Mouse (Mus musculus) CD4-positive helper T cell, adult 2 months (primary cell): ENCODE measurements around the gene Tspan4.
"Not testable (repeated sequence)": the region's sequence is repeated elsewhere in the genome, so short reads cannot be mapped to it uniquely, and the experiment has no call there.

Experiments
- DNase-seq: peaks from one replicate; pipeline ENCODE4 v3.0.0-alpha.2; 2012; ENCODE audit warnings: low read depth, missing footprints, low spot score

Tspan4 gene

DNA sequence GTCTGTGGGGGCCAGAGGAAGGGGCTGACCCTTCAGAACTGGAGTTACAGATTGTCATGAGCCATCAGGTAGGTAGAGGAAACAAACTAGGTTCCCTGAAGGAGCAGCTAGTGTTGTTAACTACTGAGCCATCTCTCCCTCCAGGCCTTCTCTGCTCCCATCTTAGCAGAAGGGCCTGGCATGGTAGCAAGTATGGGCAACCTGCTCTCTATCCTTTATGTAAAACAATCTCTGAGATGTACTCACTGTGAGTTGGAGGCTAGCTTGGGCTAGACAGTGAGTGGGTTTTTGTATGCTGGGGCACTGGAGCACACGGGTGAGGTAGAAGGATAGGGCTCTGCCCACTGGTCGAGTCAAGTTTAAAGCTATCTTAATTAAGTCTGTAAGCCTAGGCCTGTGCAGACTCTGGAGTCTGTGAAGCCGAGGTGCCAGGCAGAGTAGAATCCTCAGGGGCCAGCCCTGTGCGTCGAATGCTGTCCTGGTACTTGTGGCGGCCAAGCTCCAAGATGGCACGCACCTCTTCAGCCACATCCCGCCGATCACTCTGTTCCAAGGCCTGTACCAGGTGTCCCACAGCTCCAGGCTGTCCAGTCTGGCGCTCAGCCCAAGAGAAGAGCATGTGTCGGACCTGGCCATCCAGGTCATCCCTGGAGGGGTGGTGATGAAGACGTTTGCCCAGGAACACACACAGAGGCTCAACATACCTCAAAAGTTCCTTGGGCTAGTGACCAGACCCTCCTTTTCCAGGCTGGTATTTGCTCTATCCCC, 36.7 kb upstream of the Tspan4 start:
- DNase-seq, result no peak

DNA sequence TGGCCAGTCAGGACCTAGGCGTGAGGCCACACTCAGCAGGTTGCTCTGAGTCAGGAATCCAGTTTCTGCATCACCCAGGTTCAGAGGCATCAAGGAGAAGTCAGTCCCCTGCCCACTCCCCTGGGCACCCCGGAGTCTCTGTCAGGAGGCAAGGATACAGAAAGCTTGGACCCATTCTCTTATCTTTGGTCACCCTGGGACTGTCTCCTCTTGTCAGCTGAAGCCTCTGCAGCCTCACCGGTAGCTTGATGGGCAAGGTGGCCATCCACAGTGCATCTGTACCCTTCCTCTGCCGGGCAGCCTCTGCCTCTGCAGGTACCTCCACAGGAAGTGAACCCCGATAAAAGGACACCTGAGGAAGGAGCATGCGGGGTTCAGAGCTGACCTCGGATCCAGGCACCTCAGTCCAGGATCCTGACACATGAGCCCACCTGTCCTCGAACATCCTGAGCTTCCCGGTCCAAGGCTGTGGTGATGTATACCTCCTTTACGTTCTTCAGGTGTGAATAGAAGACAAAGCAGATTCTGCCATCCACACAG, 35.8 kb upstream of the Tspan4 start:
- DNase-seq, result no peak

DNA sequence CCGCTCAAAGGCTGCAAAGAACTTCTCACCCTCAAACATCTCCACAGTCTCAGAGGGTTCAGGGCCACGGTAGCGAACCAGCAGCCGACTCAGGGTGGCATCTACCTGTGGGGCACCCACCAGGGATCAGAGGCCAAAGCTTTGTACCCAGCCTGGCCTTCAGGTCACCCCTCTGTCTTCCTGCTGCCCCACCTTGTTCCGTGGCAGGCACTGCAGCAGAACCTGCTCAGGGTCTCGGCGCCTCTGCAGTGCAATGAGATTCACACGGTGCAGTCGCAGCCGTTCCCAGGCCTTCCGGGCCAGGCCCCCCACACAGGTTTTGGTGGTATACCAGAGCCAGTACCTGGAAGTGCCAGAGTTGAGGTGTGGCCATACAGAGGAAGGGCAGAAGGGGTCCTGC, 35.2 kb upstream of the Tspan4 start:
- DNase-seq, result no peak

DNA sequence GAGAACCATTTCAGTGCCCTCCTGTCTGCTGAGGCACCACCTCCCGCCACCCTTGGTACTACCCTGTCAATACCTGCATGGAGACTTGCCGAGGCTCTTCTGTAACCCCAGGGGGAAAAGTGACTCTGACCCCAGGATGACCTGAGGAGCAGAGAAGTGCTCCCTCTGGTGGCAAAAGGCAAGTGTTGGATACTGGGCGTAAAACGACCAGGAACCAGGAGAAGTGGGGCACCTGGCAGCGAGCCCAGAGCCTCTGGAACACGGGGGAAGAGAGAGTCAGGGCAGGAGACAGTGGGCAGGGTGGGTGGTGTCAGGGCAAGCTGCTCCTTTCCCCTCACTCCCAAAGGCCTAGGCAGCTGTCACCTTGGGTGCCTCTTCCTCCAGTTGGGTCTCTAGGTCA, 34.4 kb upstream of the Tspan4 start:
- DNase-seq, result peak; percentile 62

DNA sequence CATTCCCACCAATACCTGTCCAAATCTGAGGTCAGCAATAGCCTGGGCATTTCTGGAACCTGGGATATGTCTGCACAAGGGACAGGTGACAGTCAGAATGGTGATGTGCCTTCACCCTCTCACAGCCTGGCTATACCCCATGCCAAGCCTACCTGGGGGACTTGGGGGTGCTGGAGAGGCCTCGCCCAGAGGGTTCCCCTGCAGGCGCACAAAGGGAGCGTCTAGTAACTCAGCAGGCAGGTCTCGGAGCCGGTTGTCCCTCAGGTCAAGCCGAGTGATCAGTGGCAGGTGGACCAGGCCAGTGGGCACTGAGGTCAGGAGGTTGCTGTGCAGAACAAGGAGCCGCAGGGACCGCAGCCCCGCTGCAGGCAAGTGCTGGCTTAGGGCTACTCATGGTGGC, 33.6 kb upstream of the Tspan4 start:
- no peak for DNase-seq

DNA sequence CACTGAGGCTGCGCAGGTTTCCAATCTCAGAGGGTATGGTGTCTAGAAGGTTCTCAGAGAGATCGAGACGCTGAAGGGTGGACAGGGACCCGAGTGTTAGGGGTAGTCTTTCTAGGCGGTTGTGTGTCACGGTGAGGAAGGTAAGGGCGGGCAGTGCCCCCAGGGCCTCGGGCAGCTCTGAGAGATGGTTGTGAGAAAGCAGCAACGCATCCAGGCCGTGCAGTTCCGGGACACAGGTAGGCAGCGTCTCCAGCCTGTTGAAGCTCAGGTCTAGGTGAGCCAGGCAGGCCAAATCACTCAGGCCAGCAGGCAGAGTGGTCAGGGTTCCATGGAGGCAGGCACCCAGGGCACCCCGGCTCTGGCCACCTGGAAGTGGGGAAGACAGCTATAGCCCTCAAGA, 32.8 kb upstream of the Tspan4 start:
- DNase-seq, result no peak

DNA sequence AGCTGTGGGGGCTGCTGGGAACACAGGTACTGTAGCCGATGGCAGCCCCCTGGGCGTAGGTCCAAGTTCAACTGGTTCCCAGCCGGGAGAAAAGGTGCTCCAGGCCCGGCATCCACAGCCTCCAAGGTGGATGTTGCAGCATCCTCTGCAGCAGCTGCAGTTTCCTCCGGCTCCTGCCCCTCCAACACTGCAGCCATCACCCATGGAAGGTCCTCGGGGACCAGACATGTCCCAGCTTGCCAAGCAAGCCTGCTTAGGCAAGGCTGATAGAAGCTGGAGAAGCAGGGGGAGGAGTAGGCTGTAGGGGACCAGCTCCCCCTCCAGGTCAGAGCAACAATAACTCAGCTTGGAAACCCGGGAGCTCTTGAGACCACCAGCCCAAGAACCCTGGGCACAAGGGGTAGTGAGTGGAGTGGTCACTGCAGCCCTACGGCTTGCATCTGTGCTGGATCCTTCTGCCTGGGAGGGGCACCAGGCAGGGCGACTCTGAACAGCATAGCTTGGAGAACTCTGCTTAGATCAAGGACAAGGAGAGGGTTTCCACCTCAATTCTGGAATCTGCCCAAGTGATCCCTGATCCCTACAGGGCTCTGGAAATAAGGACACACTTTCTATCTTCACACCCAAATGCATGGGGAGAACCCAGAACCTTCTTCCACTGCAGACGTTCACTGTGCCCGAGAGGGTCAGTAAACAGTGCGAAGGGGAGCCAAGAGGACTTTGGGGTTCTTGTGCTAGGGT, 31.8 kb upstream of the Tspan4 start:
- peak; percentile 34 for DNase-seq

DNA sequence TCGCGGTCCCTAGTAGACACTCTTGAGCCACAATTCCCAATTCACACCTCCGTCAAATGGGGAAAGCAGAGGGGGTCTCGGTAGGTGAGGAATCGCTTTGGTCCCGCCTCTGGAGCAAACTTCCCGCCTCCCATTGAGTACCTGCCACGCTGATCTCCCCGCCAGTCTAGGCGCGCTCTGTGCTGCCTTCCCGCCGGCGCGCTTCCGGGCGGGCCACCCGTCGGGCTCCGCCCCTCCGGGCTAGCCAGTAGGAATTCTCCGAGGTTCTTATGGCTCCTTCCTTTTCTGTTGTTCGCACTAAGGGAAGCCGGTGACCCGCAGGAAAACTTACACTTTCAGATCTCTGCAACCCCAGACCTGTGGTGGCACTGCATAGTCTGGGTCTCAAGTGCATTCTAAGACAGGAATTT, 31.2 kb upstream of the Tspan4 start, which contains the start of gene Pidd1:
Gene Pidd1, minus strand, starts transcription at position 198 of the 410 bp plus-strand sequence.
- DNase-seq, result peak; percentile 77

DNA sequence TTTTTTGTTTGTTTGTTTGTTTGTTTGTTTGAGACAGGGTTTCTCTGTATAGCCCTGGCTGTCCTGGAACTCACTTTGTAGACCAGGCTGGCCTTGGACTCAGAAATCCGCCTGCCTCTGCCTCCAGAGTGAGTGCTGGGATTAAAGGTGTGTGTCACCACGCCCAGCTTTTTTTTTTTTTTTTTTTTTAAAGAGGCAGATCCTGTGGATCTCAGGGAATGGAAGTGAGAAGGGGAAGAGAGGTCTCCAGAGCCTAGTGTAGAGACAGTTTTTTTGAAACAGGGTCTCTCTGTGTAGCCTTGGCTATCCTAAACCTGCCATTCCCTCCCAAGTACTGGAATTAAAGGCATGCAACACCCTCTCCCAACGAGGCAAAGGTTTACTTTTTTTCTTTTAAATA, 28.7 kb upstream of the Tspan4 start:
- DNase-seq, result not testable (repeated sequence)

DNA sequence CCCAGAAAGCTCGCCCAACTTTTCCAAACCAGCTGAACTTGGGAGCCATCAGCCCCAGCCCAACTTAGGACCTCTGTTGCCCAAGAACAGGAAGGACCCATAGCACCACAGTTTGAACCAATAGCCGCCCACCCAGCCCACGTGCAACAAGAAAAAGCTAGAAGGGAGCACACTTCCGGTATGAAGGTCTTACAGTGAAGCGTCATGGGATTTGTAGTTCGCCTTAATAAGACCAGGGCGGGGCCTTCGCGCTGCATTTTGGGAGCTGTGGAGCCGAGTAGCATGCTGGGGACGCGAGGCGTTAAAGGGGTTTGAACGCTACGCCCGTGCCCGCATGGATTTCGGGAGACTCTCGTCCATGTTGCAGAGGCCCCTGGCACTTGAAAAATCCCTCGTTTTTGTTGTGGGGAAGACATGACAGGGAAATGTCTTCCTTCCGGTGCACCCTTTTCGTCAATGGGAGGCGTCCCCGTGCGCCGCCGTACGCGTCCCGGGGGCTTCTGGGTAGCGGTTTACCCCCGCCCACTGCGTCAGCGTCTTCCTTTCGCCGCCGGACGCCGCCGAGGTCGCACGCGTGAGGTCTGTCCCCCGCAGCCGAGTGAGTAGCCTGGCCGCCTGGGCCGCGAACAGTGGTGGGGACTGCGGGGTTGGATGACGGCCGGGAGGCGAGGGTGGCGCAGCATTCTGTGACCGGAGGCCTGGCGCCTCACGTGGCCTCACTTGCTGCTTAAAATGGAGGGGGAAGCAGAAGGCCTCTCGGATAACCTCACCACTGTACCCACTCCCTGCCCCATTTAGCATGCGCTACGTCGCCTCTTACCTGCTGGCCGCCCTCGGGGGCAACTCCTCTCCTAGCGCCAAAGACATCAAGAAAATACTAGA, 27.7 kb upstream of the Tspan4 start, which contains the start of gene Rplp2:
Gene Rplp2, plus strand, starts transcription at position 261 of the 882 bp plus-strand sequence.
- peak; percentile 95 for DNase-seq

DNA sequence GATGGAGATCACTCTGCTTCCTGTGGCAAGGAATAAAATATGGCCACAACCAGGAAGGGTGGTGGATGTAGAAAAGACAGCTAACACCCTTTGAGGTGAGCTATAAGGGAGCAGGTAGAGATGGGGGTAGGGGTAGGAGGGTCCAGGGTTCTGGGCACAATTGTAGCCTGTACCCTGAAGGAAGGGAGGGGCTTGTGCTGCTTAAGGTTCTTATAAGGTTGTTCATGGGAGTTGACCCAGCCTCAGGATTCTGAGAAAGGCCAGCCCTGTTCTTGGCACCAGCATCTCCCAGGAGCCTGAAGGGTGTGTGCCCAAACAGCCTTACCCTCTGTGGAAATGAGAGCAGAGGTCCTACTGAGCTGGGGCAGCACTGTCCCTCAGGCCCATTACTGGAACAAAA, 23.1 kb upstream of the Tspan4 start:
- no peak for DNase-seq

DNA sequence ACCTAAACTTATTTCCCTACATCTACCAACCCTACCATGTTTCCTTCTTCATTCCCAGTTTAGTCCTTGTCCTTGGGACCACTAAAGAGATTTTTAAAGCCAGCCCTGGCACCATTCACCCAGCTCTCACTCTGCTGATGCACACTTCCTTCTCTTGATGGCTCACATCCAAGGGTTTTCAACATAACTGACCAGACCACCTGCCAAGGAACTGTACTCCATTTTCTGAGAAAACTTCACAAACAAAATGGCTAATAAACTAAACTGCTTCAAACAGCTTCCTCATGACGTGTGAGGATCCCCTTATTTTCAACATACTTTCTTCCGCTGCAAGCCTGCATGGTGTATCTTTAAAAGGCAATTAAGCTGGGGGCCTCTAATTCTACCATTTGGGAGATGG, 21.4 kb upstream of the Tspan4 start:
- DNase-seq, result no peak

DNA sequence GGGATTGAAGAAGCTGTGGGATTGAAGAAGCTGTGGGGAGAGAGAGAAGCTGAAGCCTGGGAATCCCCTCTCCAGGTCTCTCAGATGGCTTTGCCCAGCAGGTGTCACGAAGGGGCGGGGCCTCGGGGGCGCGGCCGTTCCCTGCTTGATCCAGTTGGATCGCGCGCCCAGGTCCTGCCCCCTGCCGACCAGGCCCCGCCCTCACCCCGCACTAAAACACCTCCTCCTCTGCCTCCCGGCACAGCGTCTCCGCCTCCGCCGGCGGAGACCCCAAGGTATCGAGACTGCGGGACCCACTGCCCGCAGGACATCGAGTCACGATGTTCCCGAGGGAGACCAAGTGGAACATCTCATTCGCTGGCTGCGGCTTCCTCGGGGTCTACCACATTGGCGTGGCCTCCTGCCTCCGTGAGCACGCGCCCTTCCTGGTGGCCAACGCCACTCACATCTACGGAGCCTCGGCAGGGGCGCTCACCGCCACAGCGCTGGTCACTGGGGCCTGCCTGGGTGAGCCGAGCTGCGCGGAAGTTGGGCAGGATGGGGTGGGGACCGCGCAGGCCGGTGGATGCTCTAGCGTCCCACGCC, 20.0 kb upstream of the Tspan4 start, which contains the start of gene Pnpla2:
Gene Pnpla2, plus strand, starts transcription at position 232 of the 585 bp plus-strand sequence.
- peak; percentile 95 for DNase-seq

DNA sequence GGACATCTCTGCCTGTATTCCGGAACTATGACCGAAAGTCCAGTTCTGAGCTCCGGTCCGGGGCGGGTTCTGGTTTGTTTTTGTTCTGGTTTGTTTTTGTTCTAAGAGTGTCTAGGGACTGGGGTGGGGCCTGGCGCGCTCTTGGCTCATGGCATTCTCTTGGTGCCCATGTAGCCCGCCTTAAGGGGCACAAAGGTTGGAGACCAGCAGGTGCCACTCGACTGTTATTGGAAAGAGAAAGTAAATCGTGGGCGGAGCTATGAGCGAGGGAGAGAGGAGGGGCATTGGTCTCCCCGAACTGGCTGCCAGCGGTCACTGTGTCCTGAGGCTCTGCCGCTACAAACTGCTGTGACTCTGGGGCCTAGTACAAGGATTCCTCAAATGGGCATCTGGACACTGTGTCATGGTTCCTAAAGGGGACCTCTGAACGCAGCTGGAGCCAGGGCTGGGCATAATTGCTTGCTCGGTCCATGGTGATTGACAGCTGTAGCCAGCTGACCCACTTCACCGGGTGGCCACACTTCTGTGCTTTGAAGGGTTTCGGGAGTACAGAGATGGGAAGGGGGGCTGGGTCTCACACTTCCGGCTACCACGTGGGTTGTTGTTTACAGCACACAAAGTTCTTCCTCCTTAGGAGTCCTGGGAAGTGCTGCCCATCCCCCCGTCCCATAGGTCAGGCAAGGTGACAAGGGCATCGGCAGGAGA, 19.3 kb upstream of the Tspan4 start:
- DNase-seq, result peak; percentile 74

DNA sequence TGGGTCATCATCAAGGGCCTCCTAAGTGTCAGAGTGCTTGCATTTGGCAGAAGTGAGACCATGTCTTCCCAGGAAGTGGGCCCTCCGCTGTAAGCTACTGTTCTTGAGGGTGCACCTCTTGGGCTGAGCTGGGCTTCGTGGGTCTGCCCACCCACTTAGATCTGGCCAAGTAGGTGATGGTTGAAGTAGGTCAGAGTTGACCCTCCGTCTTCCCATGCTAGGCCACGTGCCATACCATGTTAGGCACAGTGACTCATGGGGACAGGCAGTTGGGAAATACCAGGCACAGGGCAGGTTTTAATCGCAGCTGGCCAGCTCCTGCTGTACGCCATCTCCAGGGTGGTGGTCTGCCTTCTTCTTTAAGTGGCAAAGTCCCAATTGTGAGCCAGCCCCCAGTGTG, 18.3 kb upstream of the Tspan4 start:
- no peak for DNase-seq

DNA sequence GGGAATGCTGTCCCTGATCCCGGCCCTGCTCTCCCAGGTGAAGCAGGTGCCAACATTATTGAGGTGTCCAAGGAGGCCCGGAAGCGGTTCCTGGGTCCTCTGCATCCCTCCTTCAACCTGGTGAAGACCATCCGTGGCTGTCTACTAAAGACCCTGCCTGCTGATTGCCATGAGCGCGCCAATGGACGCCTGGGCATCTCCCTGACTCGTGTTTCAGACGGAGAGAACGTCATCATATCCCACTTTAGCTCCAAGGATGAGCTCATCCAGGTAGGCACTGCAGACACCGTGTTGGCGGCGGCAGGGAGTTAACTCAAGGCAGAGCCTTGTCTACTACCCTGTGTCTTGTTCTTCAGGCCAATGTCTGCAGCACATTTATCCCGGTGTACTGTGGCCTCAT, 17.8 kb upstream of the Tspan4 start:
- no peak for DNase-seq

DNA sequence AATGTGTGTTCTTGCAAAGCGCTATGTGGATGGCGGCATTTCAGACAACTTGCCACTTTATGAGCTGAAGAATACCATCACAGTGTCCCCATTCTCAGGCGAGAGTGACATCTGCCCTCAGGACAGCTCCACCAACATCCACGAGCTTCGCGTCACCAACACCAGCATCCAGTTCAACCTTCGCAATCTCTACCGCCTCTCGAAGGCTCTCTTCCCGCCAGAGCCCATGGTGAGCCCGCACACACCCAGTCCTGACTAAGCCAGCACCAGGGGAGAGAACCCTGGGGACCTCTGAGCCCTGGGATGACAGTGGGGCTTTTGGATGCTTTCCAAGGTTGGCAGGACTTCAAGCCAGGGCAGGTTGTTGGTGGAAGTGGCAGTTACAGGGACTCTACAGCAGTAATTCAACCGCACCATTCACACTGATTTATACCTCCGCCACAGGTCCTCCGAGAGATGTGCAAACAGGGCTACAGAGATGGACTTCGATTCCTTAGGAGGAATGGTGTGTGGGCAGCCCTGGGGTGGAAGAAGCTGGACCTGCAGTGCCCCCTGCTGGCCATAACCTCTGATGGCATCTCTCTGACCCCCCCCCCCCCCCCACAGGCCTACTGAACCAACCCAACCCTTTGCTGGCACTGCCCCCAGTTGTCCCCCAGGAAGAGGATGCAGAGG, 16.9 kb upstream of the Tspan4 start:
- DNase-seq, result peak; percentile 69

DNA sequence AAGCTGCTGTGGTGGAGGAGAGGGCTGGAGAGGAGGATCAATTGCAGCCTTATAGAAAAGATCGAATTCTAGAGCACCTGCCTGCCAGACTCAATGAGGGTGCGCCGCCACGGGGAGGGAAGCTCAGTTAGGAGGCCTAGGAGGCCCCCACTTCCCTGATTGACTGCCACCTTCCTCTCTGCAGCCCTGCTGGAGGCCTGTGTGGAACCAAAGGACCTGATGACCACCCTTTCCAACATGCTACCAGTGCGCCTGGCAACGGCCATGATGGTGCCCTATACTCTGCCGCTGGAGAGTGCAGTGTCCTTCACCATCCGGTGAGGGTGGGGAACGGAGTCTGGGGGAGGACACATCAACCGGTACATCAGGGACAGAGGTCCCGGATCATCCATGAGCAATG, 16.4 kb upstream of the Tspan4 start:
- DNase-seq, result no peak

DNA sequence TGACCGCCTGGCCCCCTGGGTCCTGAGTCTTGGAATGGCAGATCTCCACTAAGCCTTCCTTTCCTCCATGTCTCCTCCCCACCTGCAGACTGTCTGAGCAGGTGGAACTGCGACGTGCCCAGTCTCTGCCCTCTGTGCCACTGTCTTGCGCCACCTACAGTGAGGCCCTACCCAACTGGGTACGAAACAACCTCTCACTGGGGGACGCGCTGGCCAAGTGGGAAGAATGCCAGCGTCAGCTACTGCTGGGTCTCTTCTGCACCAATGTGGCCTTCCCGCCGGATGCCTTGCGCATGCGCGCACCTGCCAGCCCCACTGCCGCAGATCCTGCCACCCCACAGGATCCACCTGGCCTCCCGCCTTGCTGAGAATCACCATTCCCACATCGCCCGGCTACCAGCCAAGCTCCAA, 15.7 kb upstream of the Tspan4 start:
- DNase-seq, result no peak

DNA sequence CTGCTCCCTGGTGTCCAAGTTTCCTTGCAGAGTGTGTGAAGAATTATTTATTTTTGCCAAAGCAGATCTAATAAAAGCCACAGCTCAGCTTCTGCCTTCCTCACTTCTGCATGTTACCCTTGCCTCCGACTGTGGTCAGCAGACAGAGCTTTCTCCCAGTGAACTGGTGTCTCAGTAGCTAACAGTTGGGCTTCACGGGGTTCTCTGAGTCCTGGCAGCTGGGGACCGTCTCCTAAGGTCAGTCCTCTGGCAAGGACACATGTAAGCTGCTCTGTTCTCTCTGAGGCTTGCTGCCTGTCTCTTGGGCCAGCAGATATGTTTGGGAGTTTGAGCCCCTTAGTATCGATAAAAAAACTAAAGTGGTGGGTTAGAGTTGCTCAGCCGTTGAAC, 15.0 kb upstream of the Tspan4 start:
- DNase-seq, result no peak
